Mouse (Mus musculus) stomach, postnatal 0 days (tissue): ENCODE data around the gene Pla2g7. TPM values are rescaled to one million over a fixed set of nuclear protein-coding genes. Genes with fewer than 3 reads are reported as not detected.
A peak's percentile ranks its signal among the peaks of the same experiment; 100 is the strongest.

ENCODE experiments used
- ATAC-seq: fragments of 200-750 bp; cut with Nextera tagmentation; 2 replicates; pipeline ENCODE4 v1.8.0; 2017; ENCODE audit not compliant: low FRiP score, low TSS enrichment
- DNase-seq: peaks from one replicate; pipeline ENCODE4 v3.0.0-alpha.2; 2016; ENCODE audit warnings: low spot score
- H3K27ac ChIP-seq: fragments of 300-500 bp; sonication (generic); replicated peaks from 2 replicates; pipeline ENCODE4 v1.5.1; 2014; ENCODE audit warnings: mild to moderate bottlenecking, control low read depth
- H3K27me3 ChIP-seq: fragments of 300-500 bp; sonication (generic); 2 replicates; pipeline ENCODE4 v1.6.1; 2014; ENCODE audit warnings: low read length; ENCODE audit not compliant: control insufficient read depth, insufficient read depth
- H3K36me3 ChIP-seq: fragments of 300-500 bp; sonication (generic); 2 replicates; pipeline ENCODE4 v1.6.1; 2014; ENCODE audit warnings: low read length, mixed read lengths; ENCODE audit not compliant: control insufficient read depth, insufficient read depth
- H3K4me1 ChIP-seq: fragments of 300-500 bp; sonication (generic); replicated peaks from 2 replicates; pipeline ENCODE4 v1.6.1; 2014; ENCODE audit warnings: antibody characterized with exemption; ENCODE audit not compliant: control insufficient read depth, insufficient read depth
- H3K4me2 ChIP-seq: fragments of 300-500 bp; sonication (generic); replicated peaks from 2 replicates; pipeline ENCODE4 v1.6.1; 2014; ENCODE audit warnings: low read depth, mild to moderate bottlenecking, control low read depth, moderate library complexity
- H3K4me3 ChIP-seq: fragments of 300-500 bp; sonication (generic); 2 replicates; pipeline ENCODE4 v1.5.1; 2014; ENCODE audit warnings: low read depth, low read length, control low read depth
- H3K9ac ChIP-seq: fragments of 300-500 bp; sonication (generic); 2 replicates; pipeline ENCODE4 v1.6.1; 2014; ENCODE audit warnings: mild to moderate bottlenecking, low read length, control low read depth, mixed read lengths
- H3K9me3 ChIP-seq: fragments of 300-500 bp; sonication (generic); 2 replicates; pipeline ENCODE4 v1.6.1; 2016; ENCODE audit warnings: low read length; ENCODE audit not compliant: control insufficient read depth
- CTCF ChIP-seq: IDR thresholded peaks from 2 replicates; pipeline ENCODE4 v1.5.1; 2016; ENCODE audit warnings: antibody characterized with exemption, low read depth, mild to moderate bottlenecking, moderate library complexity
- EP300 ChIP-seq: optimal IDR thresholded peaks from 2 replicates; pipeline ENCODE3; 2016; ENCODE audit warnings: antibody characterized with exemption
- WGBS: fragments of 180-500 bp; shearing (Covaris S2); extraction: QIAGEN DNeasy Blood & Tissue Kit; methylation state at CpG from one replicate; pipeline ENCODE4 v1.1.7; 2014; 5-methylcytosine and 5-hydroxymethylcytosine counted together
- polyA plus RNA-seq: library from polyadenylated mRNA; unstranded; fragments of >200 nt; fragmentation: Nextera tagmentation; extraction: Ambion mirVana; gene quantifications from 2 replicates; pipeline ENCODE4 v1.2.1, GENCODE M21; 2015

The Pla2g7 gene
- polyA plus RNA-seq, 1 experiment from 2014 or later: 9.1 TPM

DNA sequence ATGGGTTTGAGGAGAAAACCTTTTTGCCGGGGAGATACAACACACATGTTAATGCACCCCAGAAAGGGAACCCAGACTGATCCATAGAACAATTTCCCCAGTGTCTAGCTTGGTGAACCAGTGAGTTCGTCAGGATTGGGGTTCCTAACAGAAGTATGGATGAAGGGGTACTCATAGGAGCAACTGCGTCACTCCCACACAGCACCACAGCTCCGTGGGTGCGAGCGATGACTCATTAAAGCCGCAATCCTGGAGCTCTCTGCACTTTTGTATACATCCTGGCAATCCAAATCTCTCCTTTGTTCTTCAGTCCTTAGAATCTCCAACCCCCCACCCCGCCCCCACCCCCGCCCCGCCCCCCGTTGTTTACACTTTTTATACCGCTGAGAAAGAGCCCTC, 306 bp upstream of the Pla2g7 start:
- no peak for ATAC-seq
- TF ChIP-seq EP300: no peak
- no peak for TF ChIP-seq CTCF
- Histone ChIP-seq H3K9me3 (no peaks in the 10 kb centered on the region), H3K4me3 (peak overlapping the region; percentile 41), H3K36me3 (no peaks in the 10 kb centered on the region), H3K4me2 (peak overlapping the region; percentile 74), H3K27me3 (no peaks in the 10 kb centered on the region), H3K4me1 (no peaks in the 10 kb centered on the region), H3K9ac (no peak overlapping the region), H3K27ac (no peak overlapping the region)
- 9% methylated on average over 12 of the region's 12 CpGs for WGBS
- DNase-seq: peak; percentile 23

DNA sequence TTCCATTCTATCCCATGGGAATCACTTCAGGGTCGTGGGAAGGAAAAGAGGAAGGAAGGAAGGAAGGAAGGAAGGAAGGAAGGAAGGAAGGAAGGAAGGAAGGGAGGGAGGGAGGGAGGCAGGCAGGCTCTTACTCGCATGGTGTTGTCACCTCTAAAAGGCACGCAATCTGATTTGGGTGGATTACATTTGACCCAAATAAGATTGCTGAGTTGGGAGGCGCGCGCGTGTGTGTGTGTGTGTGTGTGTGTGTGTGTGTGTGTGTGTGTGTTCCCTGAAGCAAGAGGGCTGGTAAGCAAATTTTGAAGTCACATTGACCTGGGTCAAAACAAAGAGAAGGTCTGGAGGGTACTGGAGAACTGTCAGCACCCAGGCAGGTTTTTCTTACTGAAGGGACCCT, 1.4 kb downstream of the Pla2g7 start:
- Histone ChIP-seq H3K4me2 (no peak overlapping the region), H3K9me3 (no peaks in the 10 kb centered on the region), H3K27me3 (no peaks in the 10 kb centered on the region), H3K27ac (no peak overlapping the region), H3K4me3 (no peak overlapping the region), H3K4me1 (no peaks in the 10 kb centered on the region), H3K9ac (no peak overlapping the region), H3K36me3 (no peaks in the 10 kb centered on the region)
- 55% methylated on average over 7 of the region's 7 CpGs for WGBS
- DNase-seq (no peak), ATAC-seq (no peak)
- no peak for TF ChIP-seq CTCF
- TF ChIP-seq EP300: no peak

DNA sequence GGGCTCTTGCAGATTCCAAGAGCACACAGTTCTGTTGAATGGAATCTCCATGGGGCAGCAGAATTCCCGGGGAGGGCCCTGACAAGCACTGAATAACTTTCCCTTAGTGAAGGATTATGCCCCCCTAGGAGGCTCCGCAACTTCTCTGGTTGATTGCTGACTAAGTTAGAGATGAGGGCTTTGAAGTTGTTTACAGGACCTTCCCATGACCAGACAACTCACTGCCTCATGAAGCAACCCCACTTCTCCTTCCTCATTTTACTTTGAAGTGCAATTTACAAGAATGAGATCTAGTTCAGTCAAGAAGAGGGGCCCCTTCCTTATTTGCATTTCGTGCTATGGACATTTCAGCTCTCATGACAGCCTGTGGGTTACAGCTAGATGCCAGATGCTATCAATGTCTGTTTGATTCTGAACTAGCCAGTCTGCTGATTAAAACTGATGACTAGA, 5.8 kb downstream of the Pla2g7 start:
- Histone ChIP-seq H3K9me3 (no peaks in the 10 kb centered on the region), H3K27ac (no peak overlapping the region), H3K4me3 (no peak overlapping the region), H3K4me1 (no peaks in the 10 kb centered on the region), H3K4me2 (no peak overlapping the region), H3K36me3 (no peaks in the 10 kb centered on the region), H3K9ac (no peak overlapping the region), H3K27me3 (no peaks in the 10 kb centered on the region)
- DNase-seq (no peak), ATAC-seq (no peak)
- 39% methylated on average over 3 of the region's 3 CpGs for WGBS
- TF ChIP-seq EP300 (no peak), CTCF (no peak)

DNA sequence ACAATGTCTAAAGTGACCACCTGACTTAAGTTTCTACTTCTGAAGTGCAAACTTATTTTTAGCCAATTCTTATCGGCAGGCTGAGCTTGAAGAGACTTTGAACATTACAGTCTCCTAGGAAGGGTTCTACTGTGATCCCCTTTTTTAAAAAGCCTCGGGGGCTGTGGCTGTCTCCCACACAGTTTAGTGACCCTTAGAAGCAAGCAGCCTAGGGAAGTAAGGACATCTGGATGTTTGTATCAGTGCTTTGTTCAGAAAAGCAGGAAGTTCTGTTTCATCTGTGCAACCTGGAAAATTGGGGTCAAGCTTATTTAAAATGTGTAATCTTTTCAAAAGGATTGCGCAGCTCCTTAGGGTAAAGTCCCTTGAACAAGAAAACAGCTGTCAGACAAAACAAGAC, 12.6 kb downstream of the Pla2g7 start:
- Histone ChIP-seq H3K36me3 (no peaks in the 10 kb centered on the region), H3K4me2 (0 out of 2 replicates have a peak overlapping the region, but pooled peaks have one; percentile 4), H3K27ac (no peak overlapping the region), H3K9ac (no peak overlapping the region), H3K27me3 (no peaks in the 10 kb centered on the region), H3K9me3 (no peaks in the 10 kb centered on the region), H3K4me1 (no peaks in the 10 kb centered on the region), H3K4me3 (no peak overlapping the region)
- ATAC-seq (no peak), DNase-seq (no peak)
- TF ChIP-seq CTCF (no peak), EP300 (no peak)
- WGBS: 29% methylated on average over 3 of the region's 3 CpGs

DNA sequence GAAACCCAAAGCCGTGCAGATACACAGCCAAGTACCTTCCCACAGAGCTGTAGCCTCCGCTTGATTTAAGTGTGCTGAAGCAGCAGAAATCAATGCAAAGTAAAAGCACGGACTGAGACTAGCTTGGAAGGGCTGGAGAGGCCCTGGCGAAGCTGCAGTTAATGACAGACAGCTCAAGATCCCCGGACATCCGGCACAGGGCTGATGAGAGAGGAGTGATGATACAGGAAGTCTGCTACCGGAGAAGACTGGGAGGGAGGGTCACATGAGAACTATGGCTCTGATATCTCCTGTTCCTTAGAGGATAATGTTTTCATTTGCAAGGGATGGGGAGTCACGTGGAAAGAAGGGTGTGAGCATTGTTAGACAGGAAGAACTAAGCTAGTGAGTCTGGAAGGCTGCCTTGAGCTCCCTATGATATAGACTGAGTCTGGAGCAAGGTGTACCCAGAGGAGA, 13.1 kb downstream of the Pla2g7 start:
- no peaks in the 10 kb centered on the region for H3K4me1 ChIP-seq
- peak; percentile 51; the same call in 1 of the 2 replicates for ATAC-seq
- TF ChIP-seq EP300: no peak
- TF ChIP-seq CTCF: no peak
- H3K9me3 ChIP-seq: no peaks in the 10 kb centered on the region
- no peak overlapping the region for H3K4me3 ChIP-seq
- 0 out of 2 replicates have a peak overlapping the region, but pooled peaks have one; percentile 4 for H3K4me2 ChIP-seq
- H3K36me3 ChIP-seq: no peaks in the 10 kb centered on the region
- no peak for DNase-seq
- no peak overlapping the region for H3K27ac ChIP-seq
- H3K9ac ChIP-seq: no peak overlapping the region
- H3K27me3 ChIP-seq: no peaks in the 10 kb centered on the region
- whole genome bisulfite sequencing: 25% methylated on average over 8 of the region's 8 CpGs

DNA sequence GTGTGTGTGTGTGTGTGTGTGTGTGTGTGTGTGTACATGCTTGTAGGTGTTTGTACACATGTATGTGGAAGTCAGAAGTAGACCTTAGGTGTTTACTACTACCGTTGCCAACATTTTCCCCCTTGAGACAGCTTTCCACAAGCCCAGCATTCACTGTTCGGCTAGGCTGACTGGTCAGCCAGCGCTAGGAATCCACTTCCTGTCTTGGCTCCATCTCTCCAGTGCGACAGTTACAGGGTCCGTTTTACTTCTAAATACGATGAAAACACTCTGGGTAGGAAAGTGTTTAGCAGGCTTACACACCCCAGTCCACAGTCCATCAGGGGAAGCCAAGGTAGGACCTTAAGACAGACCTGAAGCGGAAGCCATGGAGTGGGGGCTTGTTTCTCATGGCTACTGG, 16.9 kb downstream of the Pla2g7 start:
- Histone ChIP-seq H3K36me3 (no peaks in the 10 kb centered on the region), H3K4me3 (no peak overlapping the region), H3K9me3 (no peaks in the 10 kb centered on the region), H3K4me2 (no peak overlapping the region), H3K27me3 (no peaks in the 10 kb centered on the region), H3K4me1 (no peaks in the 10 kb centered on the region), H3K27ac (no peak overlapping the region), H3K9ac (no peak overlapping the region)
- no peak for DNase-seq
- 59% methylated on average over 7 of the region's 7 CpGs for WGBS
- no peak for TF ChIP-seq CTCF
- no peak for TF ChIP-seq EP300
- no peak for ATAC-seq
